Mouse (Mus musculus) layer of hippocampus, adult 18-20 months (tissue): ENCODE measurements at regions not wholly inside any gene's neighbourhood (a gene's known extent, or its start where the extent isn't known, plus 50 kb on each side); places are given as distances from the start of the nearest gene placed in this dataset.

Source experiments
- DNase-seq, 2 experiments: peaks; one replicate each; pipeline ENCODE4 v3.0.0; 2022; ENCODE audit warnings: low spot score in 2 of 2

DNA sequence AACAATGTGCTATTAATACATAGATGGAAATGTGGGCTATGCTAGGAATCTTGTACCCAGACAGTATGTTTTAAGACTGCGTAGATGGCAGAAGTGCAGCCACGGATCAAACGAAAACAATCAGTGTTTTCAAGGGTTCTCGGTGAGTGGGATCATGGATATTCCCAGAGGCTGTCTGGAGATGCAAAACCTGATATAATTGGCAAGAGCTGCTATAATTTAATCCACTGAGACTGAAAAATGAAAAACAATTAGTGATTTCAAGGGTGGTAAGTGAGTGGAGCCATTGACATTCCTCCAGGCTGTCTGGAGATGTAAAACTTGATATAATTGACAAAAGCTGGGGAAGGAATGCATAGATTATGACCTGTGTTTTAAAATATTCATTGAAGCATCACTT is 545.5 kb upstream of the Api5 start:
- DNase-seq = no peak

- DNase-seq = peak; percentile 5 to 6
Observed at GRCm38 (mm10) chr2:94963520-94963919, 525.6 kb upstream of the Api5 start.

- peak in 1 of 2 experiments; percentile 3 for DNase-seq
Observed at GRCm38 (mm10) chr2:94945646-94946045, 507.7 kb upstream of the Api5 start.

- no peak for DNase-seq
Observed at GRCm38 (mm10) chr2:94932115-94932514, 494.2 kb upstream of the Api5 start.

DNA sequence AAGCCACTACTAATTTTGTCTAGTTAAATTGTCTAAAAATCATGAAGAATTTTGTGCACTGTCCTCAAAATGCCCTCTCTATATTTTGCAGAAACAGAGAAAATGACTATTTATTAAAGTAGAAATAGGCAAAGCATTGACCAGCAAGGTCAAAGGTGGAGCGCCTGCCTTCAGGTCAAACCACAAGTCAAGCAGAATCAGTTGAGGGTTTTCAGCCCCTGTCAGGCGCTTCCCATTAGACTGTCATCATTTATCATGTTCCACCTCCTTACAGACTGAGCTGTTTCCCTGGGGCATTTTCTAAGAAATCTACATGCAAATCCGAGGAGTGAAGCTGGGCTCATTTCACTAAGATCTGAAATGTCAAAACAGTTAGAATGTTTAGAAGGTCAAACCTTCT is 481.4 kb upstream of the Api5 start:
- no peak for DNase-seq

- no peak for DNase-seq
Observed at GRCm38 (mm10) chr2:94918062-94918461, 480.1 kb upstream of the Api5 start.

DNA sequence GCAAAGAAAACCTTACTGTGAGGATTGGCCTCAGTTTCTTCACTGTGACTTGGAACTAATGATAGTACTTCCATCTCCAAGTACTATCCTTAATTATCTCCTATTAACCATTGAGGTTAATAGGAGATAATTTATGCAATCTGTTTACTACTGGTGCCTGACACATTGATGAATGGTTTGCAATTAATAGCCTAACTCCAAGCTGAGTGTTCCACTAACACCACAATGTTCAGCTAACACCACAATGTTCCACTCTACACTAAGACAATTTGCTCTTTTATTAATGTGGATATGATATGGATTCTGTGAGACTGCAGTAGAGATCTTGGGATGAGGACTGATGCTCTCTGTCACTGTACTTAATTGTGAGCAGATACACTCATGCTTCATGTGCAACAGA is 463.6 kb upstream of the Api5 start:
- DNase-seq = no peak
